Mouse (Mus musculus): ENCODE results near the gene Islr2. TPM values are rescaled to one million over a fixed set of nuclear protein-coding genes. Genes with fewer than 3 reads are reported as not detected.
"Not testable (repeated sequence)": the region's sequence is repeated elsewhere in the genome, so short reads cannot be mapped to it uniquely, and the experiment has no call there.

Gene Islr2
- not detected in 2 replicates for polyA plus RNA-seq (2014; fragmentation: Nextera tagmentation; extraction: Ambion mirVana)

GRCm38 (mm10) chr9:58203516-58204447, at the start of gene Islr2, which contains the start of gene Islr:
TSS of gene Islr2 (minus strand) at chr9:58204319.
TSS of gene Islr (minus strand) at chr9:58204306.
- peak within 1 kb of the TSS; percentile 34 to 50 for H3K4me3 ChIP-seq (ENCODE audit: control insufficient read depth in 1 of 2, insufficient read depth in 1 of 2, low read depth in 1 of 2, low read length in 2 of 2)
- H3K27me3 ChIP-seq (ENCODE audit: control insufficient read depth, insufficient read depth, low read length), result peaks cover 56% of the 10 kb centered on the region
- ATAC-seq (ENCODE audit: insufficient number of reproducible peaks, insufficient read depth, low FRiP score, low read depth), result peak; percentile 64; the same call in 1 of the 2 replicates
- no peaks in the 10 kb centered on the region for H3K9me3 ChIP-seq (ENCODE audit: control insufficient read depth, low read length)
- H3K4me1 ChIP-seq (ENCODE audit: control insufficient read depth in 2 of 2, insufficient read depth in 2 of 2, low read length in 2 of 2), result peaks cover 5 to 14% of the 10 kb centered on the region in 2 experiments; a peak in 3 of 4 replicates
- H3K36me3 ChIP-seq (ENCODE audit: control insufficient read depth, insufficient read depth, low read length), result no peaks in the 10 kb centered on the region
- 0 out of 2 replicates have a peak within 1 kb of the TSS, but pooled peaks have one; percentile 17 for H3K9ac ChIP-seq (ENCODE audit: low read length)
- H3K27ac ChIP-seq (replicated peaks in 1 of 2; ENCODE audit: control insufficient read depth in 1 of 2, insufficient read depth in 1 of 2, low read depth in 2 of 2, low read length in 2 of 2), result no peak within 1 kb of the TSS
- 2% methylated on average over 42 of the region's 42 CpGs for WGBS
- H3K4me2 ChIP-seq (ENCODE audit: low read length), result peak within 1 kb of the TSS; percentile 60

GRCm38 (mm10) chr9:58253805-58254122, 49.6 kb upstream of the Islr2 start:
- 59% methylated on average over 5 of the region's 5 CpGs for WGBS
- peak overlapping the region; percentile 79 for H3K4me2 ChIP-seq (ENCODE audit: low read length)
- not testable (repeated sequence) for ATAC-seq (ENCODE audit: insufficient number of reproducible peaks, insufficient read depth, low FRiP score, low read depth); H3K9me3 ChIP-seq (ENCODE audit: control insufficient read depth, low read length); H3K27me3 ChIP-seq (ENCODE audit: control insufficient read depth, insufficient read depth, low read length)
- H3K27ac ChIP-seq (replicated peaks in 1 of 2; ENCODE audit: control insufficient read depth in 1 of 2, insufficient read depth in 1 of 2, low read depth in 2 of 2, low read length in 2 of 2), result peak overlapping the region; percentile 65 to 67
- peak overlapping the region; percentile 64 to 86 for H3K4me3 ChIP-seq (ENCODE audit: control insufficient read depth in 1 of 2, insufficient read depth in 1 of 2, low read depth in 1 of 2, low read length in 2 of 2)
- peak overlapping the region; percentile 82 for H3K9ac ChIP-seq (ENCODE audit: low read length)
- peaks cover 30% of the 10 kb centered on the region for H3K36me3 ChIP-seq (ENCODE audit: control insufficient read depth, insufficient read depth, low read length)
- peaks cover 8 to 11% of the 10 kb centered on the region in 2 experiments for H3K4me1 ChIP-seq (ENCODE audit: control insufficient read depth in 2 of 2, insufficient read depth in 2 of 2, low read length in 2 of 2)

- H3K4me2 ChIP-seq (ENCODE audit: low read length), result peak within 1 kb of the TSS; percentile 79
- H3K27ac ChIP-seq (replicated peaks in 1 of 2; ENCODE audit: control insufficient read depth in 1 of 2, insufficient read depth in 1 of 2, low read depth in 2 of 2, low read length in 2 of 2), result peak within 1 kb of the TSS; percentile 65 to 67
- H3K9ac ChIP-seq (ENCODE audit: low read length), result peak within 1 kb of the TSS; percentile 82
- H3K36me3 ChIP-seq (ENCODE audit: control insufficient read depth, insufficient read depth, low read length), result peaks cover 26% of the 10 kb centered on the region
- ATAC-seq (ENCODE audit: insufficient number of reproducible peaks, insufficient read depth, low FRiP score, low read depth), result peak; percentile 94
- no peaks in the 10 kb centered on the region for H3K27me3 ChIP-seq (ENCODE audit: control insufficient read depth, insufficient read depth, low read length)
- under 1% methylated on average over 31 of the region's 31 CpGs for WGBS
- H3K4me3 ChIP-seq (ENCODE audit: control insufficient read depth in 1 of 2, insufficient read depth in 1 of 2, low read depth in 1 of 2, low read length in 2 of 2), result peak within 1 kb of the TSS; percentile 64 to 86
- no peaks in the 10 kb centered on the region for H3K9me3 ChIP-seq (ENCODE audit: control insufficient read depth, low read length)
- peaks cover 9 to 17% of the 10 kb centered on the region in 2 experiments for H3K4me1 ChIP-seq (ENCODE audit: control insufficient read depth in 2 of 2, insufficient read depth in 2 of 2, low read length in 2 of 2)
Observed at GRCm38 (mm10) chr9:58253033-58253804, 49.1 kb upstream of the Islr2 start, which contains the start of gene Stoml1. TSS of gene Stoml1 (plus strand) at chr9:58253164.

- not testable (repeated sequence) for H3K4me2 ChIP-seq (ENCODE audit: low read length); H3K36me3 ChIP-seq (ENCODE audit: control insufficient read depth, insufficient read depth, low read length); H3K9me3 ChIP-seq (ENCODE audit: control insufficient read depth, low read length); ATAC-seq (ENCODE audit: insufficient number of reproducible peaks, insufficient read depth, low FRiP score, low read depth); H3K4me3 ChIP-seq (ENCODE audit: control insufficient read depth in 1 of 2, insufficient read depth in 1 of 2, low read depth in 1 of 2, low read length in 2 of 2); H3K27me3 ChIP-seq (ENCODE audit: control insufficient read depth, insufficient read depth, low read length)
- Histone ChIP-seq H3K4me1 (ENCODE audit: control insufficient read depth in 2 of 2, insufficient read depth in 2 of 2, low read length in 2 of 2) (peaks cover 19 to 35% of the 10 kb centered on the region in 2 experiments), H3K27ac (replicated peaks in 1 of 2; ENCODE audit: control insufficient read depth in 1 of 2, insufficient read depth in 1 of 2, low read depth in 2 of 2, low read length in 2 of 2) (peak overlapping the region; percentile 95 to 97), H3K9ac (ENCODE audit: low read length) (peak overlapping the region; percentile 85; the same call in 1 of the 2 replicates)
- WGBS, result 90% methylated on average over 1 of the region's 1 CpGs
Observed at GRCm38 (mm10) chr9:58250730-58251129, 46.6 kb upstream of the Islr2 start.

GRCm38 (mm10) chr9:58250322-58250721, 46.2 kb upstream of the Islr2 start:
- H3K9ac ChIP-seq (ENCODE audit: low read length), result peak overlapping the region; percentile 85
- WGBS, result 62% methylated on average over 8 of the region's 8 CpGs

GRCm38 (mm10) chr9:58249592-58250192, 45.6 kb upstream of the Islr2 start, which contains the start of gene Pml:
TSS of gene Pml (minus strand) at chr9:58249786.
- peak; percentile 51; the same call in 1 of the 2 replicates for ATAC-seq (ENCODE audit: insufficient number of reproducible peaks, insufficient read depth, low FRiP score, low read depth)
- H3K9ac ChIP-seq (ENCODE audit: low read length), result peak within 1 kb of the TSS; percentile 85
- H3K4me2 ChIP-seq (ENCODE audit: low read length), result peak within 1 kb of the TSS; percentile 77
- H3K27me3 ChIP-seq (ENCODE audit: control insufficient read depth, insufficient read depth, low read length), result no peaks in the 10 kb centered on the region
- 0% methylated on average over 16 of the region's 16 CpGs for WGBS
- H3K27ac ChIP-seq (replicated peaks in 1 of 2; ENCODE audit: control insufficient read depth in 1 of 2, insufficient read depth in 1 of 2, low read depth in 2 of 2, low read length in 2 of 2), result peak within 1 kb of the TSS; percentile 95 to 97
- no peaks in the 10 kb centered on the region for H3K9me3 ChIP-seq (ENCODE audit: control insufficient read depth, low read length)
- H3K4me1 ChIP-seq (ENCODE audit: control insufficient read depth in 2 of 2, insufficient read depth in 2 of 2, low read length in 2 of 2), result peaks cover 19 to 35% of the 10 kb centered on the region in 2 experiments
- peak within 1 kb of the TSS; percentile 66 for H3K4me3 ChIP-seq (ENCODE audit: control insufficient read depth in 1 of 2, insufficient read depth in 1 of 2, low read depth in 1 of 2, low read length in 2 of 2)
- H3K36me3 ChIP-seq (ENCODE audit: control insufficient read depth, insufficient read depth, low read length), result peaks cover 9% of the 10 kb centered on the region; the same call in 1 of the 2 replicates

More at GRCm38 (mm10) chr9:58250322-58250721, 46.2 kb upstream of the Islr2 start:
- no peaks in the 10 kb centered on the region for H3K9me3 ChIP-seq (ENCODE audit: control insufficient read depth, low read length)
- no peak overlapping the region for H3K4me3 ChIP-seq (ENCODE audit: control insufficient read depth in 1 of 2, insufficient read depth in 1 of 2, low read depth in 1 of 2, low read length in 2 of 2)
- H3K36me3 ChIP-seq (ENCODE audit: control insufficient read depth, insufficient read depth, low read length), result peaks cover 6% of the 10 kb centered on the region; the same call in 1 of the 2 replicates
- no peaks in the 10 kb centered on the region for H3K27me3 ChIP-seq (ENCODE audit: control insufficient read depth, insufficient read depth, low read length)
- H3K4me2 ChIP-seq (ENCODE audit: low read length), result peak overlapping the region; percentile 77
- ATAC-seq (ENCODE audit: insufficient number of reproducible peaks, insufficient read depth, low FRiP score, low read depth), result no peak
- peak overlapping the region; percentile 95 to 97 for H3K27ac ChIP-seq (replicated peaks in 1 of 2; ENCODE audit: control insufficient read depth in 1 of 2, insufficient read depth in 1 of 2, low read depth in 2 of 2, low read length in 2 of 2)
- peaks cover 19 to 35% of the 10 kb centered on the region in 2 experiments for H3K4me1 ChIP-seq (ENCODE audit: control insufficient read depth in 2 of 2, insufficient read depth in 2 of 2, low read length in 2 of 2)

Data from heart, embryonic 14.5 days (tissue).